Mouse (Mus musculus): Measurements from ENCODE around the gene Fopnl. TPM values are rescaled to one million over a fixed set of nuclear protein-coding genes. Genes with fewer than 3 reads are reported as not detected.

Gene Fopnl
- total and polyA plus RNA-seq, 2 experiments from 2014 or later: 83.8 to 206 TPM

DNA sequence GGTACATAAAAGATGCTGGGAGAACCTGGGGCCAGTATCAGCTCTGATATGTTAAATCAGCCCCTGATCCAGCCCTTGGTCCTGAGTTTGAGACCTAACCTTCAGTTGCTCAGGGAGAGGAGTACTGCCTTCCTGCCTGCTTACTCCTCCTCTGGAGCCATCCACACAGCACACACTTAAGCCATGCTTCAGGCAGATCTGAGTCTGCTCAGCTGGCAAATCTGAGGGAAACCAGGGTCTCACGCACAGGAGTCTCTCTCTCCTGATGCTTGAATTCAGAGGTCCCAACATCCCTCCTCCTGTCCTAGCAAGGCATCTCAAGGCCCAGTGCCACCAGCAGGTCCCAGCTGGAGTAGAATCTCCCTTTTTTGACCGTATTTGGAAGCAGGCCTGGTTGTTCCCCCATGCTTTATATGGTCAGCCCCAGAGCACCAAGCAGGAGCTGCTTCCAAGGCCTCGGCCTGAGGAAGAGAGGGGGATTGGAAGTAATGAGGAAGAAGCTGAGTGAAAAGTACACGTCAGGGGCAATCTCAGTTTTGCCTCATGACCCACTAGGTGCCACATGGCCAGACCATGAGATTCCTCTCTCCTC is 44.7 kb downstream of the Fopnl start:
- H3K4me2 ChIP-seq (ENCODE audit: low read depth, low read length): no peak overlapping the region
- no peaks in the 10 kb centered on the region for H3K27me3 ChIP-seq (ENCODE audit: insufficient read depth, low read length)
- no peak overlapping the region for H3K4me3 ChIP-seq (ENCODE audit: low read length)
- no peaks in the 10 kb centered on the region for H3K36me3 ChIP-seq (ENCODE audit: insufficient read depth, low read length)
- WGBS: 77% methylated on average over 4 of the region's 4 CpGs
- no peak overlapping the region for H3K9ac ChIP-seq (replicated peaks; ENCODE audit: low read length)
- ATAC-seq: no peak
- no peak overlapping the region for H3K27ac ChIP-seq
- no peaks in the 10 kb centered on the region for H3K4me1 ChIP-seq (ENCODE audit: insufficient read depth, low read length)
- DNase-seq (ENCODE audit: low spot score): no peak
- no peak for TF ChIP-seq CTCF (IDR thresholded peaks at IDR 0.05; ENCODE audit: low read depth)
- H3K9me3 ChIP-seq (ENCODE audit: low read length): no peaks in the 10 kb centered on the region

DNA sequence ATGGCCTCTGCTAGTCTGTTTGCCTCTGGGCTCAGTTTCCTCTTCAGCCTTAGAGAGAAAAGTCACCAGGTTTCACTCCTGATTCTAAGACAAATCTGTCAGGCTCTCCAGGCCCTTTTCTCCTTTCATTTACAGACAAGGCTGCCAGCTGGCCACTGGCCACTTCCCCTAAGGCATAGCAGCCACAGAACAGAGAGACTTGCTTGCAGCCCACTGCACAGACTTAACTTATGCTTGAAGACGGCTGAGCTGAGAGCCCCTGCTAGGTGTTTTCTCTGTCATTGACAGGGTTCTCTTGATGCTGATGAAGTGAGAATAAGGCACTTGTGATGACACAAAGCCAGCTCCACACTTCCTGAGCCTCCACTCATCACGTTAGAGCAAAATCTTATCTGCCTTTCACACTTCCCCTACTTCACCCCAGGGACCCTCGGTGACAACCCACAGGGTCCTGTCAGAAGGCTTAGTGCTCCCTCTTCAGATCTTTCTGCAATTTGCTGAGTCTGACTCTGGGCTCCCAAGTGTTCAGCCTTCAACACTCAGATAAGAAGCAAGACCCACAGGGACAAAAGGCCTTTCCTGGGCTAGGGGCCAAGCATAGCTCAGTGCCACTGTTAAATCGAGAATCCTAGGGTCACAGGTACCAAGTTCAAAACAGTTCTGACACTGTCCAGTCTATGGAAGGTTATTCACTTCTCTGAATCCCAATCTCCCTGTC is 51.8 kb downstream of the Fopnl start:
- 38% methylated on average over 4 of the region's 4 CpGs for WGBS
- TF ChIP-seq CTCF (IDR thresholded peaks at IDR 0.05; ENCODE audit: low read depth): no peak
- ATAC-seq: peak; percentile 58; the same call in 1 of the 2 replicates

DNA sequence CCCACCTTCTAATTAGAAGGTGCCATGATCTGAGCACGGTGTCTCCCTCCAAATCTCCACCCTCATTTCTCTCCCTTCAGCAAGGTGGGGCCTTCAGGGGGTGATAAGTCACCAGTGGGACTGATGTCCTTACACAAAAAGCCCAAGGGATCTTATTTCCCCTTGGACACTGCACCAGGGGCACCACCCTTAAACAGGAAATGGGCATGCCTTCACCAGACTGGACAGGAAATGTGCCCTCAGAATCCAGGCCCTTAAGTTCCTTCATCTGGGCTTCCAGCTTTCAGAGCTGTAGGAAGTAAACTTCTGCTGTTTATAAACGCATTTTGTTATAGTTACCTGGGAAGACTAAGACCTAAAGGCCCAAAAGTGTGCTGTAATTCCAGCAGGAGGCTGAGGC is 52.7 kb downstream of the Fopnl start:
- Histone ChIP-seq H3K9ac (replicated peaks; ENCODE audit: low read length) (no peak overlapping the region), H3K36me3 (ENCODE audit: insufficient read depth, low read length) (no peaks in the 10 kb centered on the region), H3K4me2 (ENCODE audit: low read depth, low read length) (no peak overlapping the region), H3K27me3 (ENCODE audit: insufficient read depth, low read length) (no peaks in the 10 kb centered on the region), H3K4me1 (ENCODE audit: insufficient read depth, low read length) (no peaks in the 10 kb centered on the region), H3K27ac (no peak overlapping the region), H3K9me3 (ENCODE audit: low read length) (no peaks in the 10 kb centered on the region), H3K4me3 (ENCODE audit: low read length) (no peak overlapping the region)
- ATAC-seq (no peak), DNase-seq (ENCODE audit: low spot score) (no peak)
- WGBS: 85% methylated on average over 2 of the region's 2 CpGs
- no peak for TF ChIP-seq CTCF (IDR thresholded peaks at IDR 0.05; ENCODE audit: low read depth)

More for the DNA sequence above, 51.8 kb downstream of the Fopnl start:
- Histone ChIP-seq H3K36me3 (ENCODE audit: insufficient read depth, low read length) (no peaks in the 10 kb centered on the region), H3K27me3 (ENCODE audit: insufficient read depth, low read length) (no peaks in the 10 kb centered on the region), H3K27ac (no peak overlapping the region), H3K4me2 (ENCODE audit: low read depth, low read length) (no peak overlapping the region), H3K9me3 (ENCODE audit: low read length) (no peaks in the 10 kb centered on the region), H3K4me1 (ENCODE audit: insufficient read depth, low read length) (no peaks in the 10 kb centered on the region), H3K9ac (replicated peaks; ENCODE audit: low read length) (no peak overlapping the region), H3K4me3 (ENCODE audit: low read length) (no peak overlapping the region)
- DNase-seq (ENCODE audit: low spot score): peak; percentile 49

DNA sequence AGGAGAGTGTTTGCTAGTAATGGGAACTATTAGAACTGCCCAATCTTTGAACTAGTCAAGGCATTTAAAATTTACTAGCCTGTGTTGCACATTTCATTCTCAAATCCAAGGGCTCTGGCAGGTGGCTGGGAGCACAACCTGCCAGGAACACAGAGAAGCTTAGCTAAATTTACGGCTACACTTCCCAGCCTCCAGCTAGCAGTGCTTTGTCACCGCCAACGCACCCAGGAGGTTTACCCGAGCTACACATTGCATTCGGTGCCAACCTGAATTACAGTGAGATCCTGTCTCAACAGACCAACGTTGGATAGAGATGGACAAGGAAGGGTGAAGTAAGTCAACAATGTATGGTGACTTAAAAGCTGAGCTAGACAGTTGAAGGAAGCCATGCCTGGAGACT is 54.0 kb downstream of the Fopnl start:
- DNase-seq (ENCODE audit: low spot score) (no peak), ATAC-seq (no peak)
- no peaks in the 10 kb centered on the region for H3K9me3 ChIP-seq (ENCODE audit: low read length)
- no peak for TF ChIP-seq CTCF (IDR thresholded peaks at IDR 0.05; ENCODE audit: low read depth)
- H3K27ac ChIP-seq: no peak overlapping the region
- WGBS: 85% methylated on average over 6 of the region's 6 CpGs
- no peaks in the 10 kb centered on the region for H3K36me3 ChIP-seq (ENCODE audit: insufficient read depth, low read length)
- no peak overlapping the region for H3K4me2 ChIP-seq (ENCODE audit: low read depth, low read length)
- H3K4me1 ChIP-seq (ENCODE audit: insufficient read depth, low read length): no peaks in the 10 kb centered on the region
- no peaks in the 10 kb centered on the region for H3K27me3 ChIP-seq (ENCODE audit: insufficient read depth, low read length)
- no peak overlapping the region for H3K4me3 ChIP-seq (ENCODE audit: low read length)
- no peak overlapping the region for H3K9ac ChIP-seq (replicated peaks; ENCODE audit: low read length)

DNA sequence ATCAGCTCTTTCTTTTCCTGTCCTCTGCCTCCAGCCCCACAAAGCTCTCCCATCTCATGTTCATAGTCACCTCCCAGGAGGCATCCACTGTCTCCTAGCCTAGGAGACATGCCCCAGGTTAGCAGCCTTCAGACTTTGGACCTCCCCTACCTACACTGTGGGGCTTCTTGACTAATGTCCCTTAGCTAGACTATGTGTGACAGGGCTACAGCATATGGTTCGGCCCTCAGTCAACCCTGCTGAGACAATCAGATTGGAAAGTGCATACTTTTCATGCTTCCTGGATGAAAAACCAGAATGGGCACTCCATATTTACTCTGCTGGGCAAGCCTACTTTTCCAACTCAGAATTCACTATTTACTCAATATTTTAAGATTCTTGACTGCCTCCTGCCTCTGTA is 54.8 kb downstream of the Fopnl start:
- WGBS: 73% methylated on average over 1 of the region's 1 CpGs
- no peaks in the 10 kb centered on the region for H3K27me3 ChIP-seq (ENCODE audit: insufficient read depth, low read length)
- H3K9ac ChIP-seq (replicated peaks; ENCODE audit: low read length): no peak overlapping the region
- ATAC-seq: no peak
- no peaks in the 10 kb centered on the region for H3K9me3 ChIP-seq (ENCODE audit: low read length)
- DNase-seq (ENCODE audit: low spot score): no peak
- no peak overlapping the region for H3K27ac ChIP-seq
- H3K4me2 ChIP-seq (ENCODE audit: low read depth, low read length): no peak overlapping the region
- TF ChIP-seq CTCF (IDR thresholded peaks at IDR 0.05; ENCODE audit: low read depth): no peak
- H3K4me3 ChIP-seq (ENCODE audit: low read length): no peak overlapping the region
- no peaks in the 10 kb centered on the region for H3K4me1 ChIP-seq (ENCODE audit: insufficient read depth, low read length)
- no peaks in the 10 kb centered on the region for H3K36me3 ChIP-seq (ENCODE audit: insufficient read depth, low read length)

DNA sequence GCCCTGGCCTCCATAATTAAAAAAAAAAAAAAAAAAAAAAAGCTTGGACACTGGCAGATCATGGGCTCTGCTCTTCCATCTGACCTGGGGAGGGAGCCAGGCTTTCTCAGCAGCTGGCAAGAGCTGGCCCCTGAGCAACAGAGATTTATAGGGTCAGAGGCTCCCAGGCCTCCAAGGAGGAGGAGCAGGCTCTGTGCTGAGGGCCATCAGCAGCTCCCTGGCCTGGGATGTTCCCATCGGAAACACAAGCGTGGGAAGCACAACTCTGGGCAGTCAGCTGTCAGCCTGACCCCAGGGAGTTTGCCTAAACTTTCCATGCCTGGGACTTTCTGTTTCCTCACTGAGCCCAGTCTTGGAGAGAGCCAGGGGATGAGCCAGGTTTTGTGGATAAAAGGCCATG is 58.3 kb downstream of the Fopnl start:
- TF ChIP-seq CTCF (IDR thresholded peaks at IDR 0.05; ENCODE audit: low read depth): no peak
- DNase-seq (ENCODE audit: low spot score) (no peak), ATAC-seq (no peak)
- Histone ChIP-seq H3K9me3 (ENCODE audit: low read length) (no peaks in the 10 kb centered on the region), H3K27ac (no peak overlapping the region), H3K36me3 (ENCODE audit: insufficient read depth, low read length) (no peaks in the 10 kb centered on the region), H3K4me3 (ENCODE audit: low read length) (no peak overlapping the region), H3K4me2 (ENCODE audit: low read depth, low read length) (no peak overlapping the region), H3K27me3 (ENCODE audit: insufficient read depth, low read length) (no peaks in the 10 kb centered on the region), H3K4me1 (ENCODE audit: insufficient read depth, low read length) (no peaks in the 10 kb centered on the region), H3K9ac (replicated peaks; ENCODE audit: low read length) (no peak overlapping the region)
- 48% methylated on average over 2 of the region's 2 CpGs for WGBS

DNA sequence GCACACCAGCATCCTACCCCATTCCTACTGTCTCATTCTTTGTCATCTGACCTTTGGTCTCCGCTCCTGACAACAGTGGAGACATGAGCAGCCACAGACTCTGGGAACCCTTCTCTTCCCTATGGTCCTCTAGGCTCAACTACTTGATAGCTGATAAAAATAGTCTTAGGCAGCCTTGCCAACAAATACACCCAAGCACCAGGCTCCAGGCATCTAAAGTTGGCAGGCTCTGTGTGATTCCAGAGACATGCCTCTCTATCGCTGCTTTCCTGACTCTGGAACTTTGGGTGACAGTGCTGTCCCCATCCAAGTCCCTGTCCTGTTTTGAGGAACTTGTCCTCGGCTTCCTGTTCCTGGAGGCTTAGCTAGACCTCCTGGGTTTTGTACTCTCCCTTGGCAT is 63.6 kb downstream of the Fopnl start:
- TF ChIP-seq CTCF (IDR thresholded peaks at IDR 0.05; ENCODE audit: low read depth): no peak
- Histone ChIP-seq H3K9ac (replicated peaks; ENCODE audit: low read length) (no peak overlapping the region), H3K27ac (no peak overlapping the region), H3K4me1 (ENCODE audit: insufficient read depth, low read length) (no peaks in the 10 kb centered on the region), H3K4me3 (ENCODE audit: low read length) (no peak overlapping the region), H3K4me2 (ENCODE audit: low read depth, low read length) (no peak overlapping the region), H3K27me3 (ENCODE audit: insufficient read depth, low read length) (no peaks in the 10 kb centered on the region), H3K9me3 (ENCODE audit: low read length) (no peaks in the 10 kb centered on the region), H3K36me3 (ENCODE audit: insufficient read depth, low read length) (no peaks in the 10 kb centered on the region)
- WGBS: 85% methylated on average over 3 of the region's 3 CpGs
- ATAC-seq: no peak
- no peak for DNase-seq (ENCODE audit: low spot score)

Measured in hindbrain, postnatal 0 days (tissue).